Comparison of ENCODE assay signal across 24 mouse cellular contexts in the genomic region with DNA sequence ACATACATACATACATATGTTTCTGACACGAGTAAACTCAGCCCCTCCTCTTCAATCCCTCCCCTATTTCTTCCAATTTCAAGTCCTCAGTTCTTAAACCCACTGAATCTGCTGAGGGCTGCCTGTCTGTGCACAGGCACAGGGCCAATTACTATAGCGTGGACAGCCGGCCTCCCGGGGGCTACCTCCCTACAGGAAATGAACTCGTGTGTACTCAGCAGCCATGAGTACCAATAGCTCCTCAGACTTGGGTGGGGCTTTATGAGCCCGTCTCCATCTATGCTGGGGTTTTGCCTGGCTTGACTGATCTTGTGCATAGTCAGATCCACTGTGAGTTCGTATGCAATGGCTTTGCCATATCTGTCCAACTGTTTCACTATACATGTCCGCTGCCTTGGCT. TPM values are rescaled to one million over a fixed set of nuclear protein-coding genes. Genes with fewer than 3 reads are reported as not detected.
A peak's percentile ranks its signal among the peaks of the same experiment; 100 is the strongest.
DNase-seq lines count a peak whose midpoint lies in the region; ATAC-seq and TF ChIP-seq lines count a peak whose summit lies in the region.
"Had no signal": no experiment of that assay in that cellular context is flagged by ENCODE, and none has a peak within 500 bp of the region (broad histone marks: within the 10 kb centered on the region; RNA-seq: fewer than 3 reads in every experiment).

No protein-coding gene starts in this region.

- no peaks in the 10 kb centered on the region for H3K9me3 ChIP-seq in embryonic facial prominence, embryonic 14.5 days (ENCODE audit: control insufficient read depth, low read length)
- H3K9me3 ChIP-seq in embryonic facial prominence, embryonic 10.5 days: no peaks in the 10 kb centered on the region
- no peaks in the 10 kb centered on the region for H3K9me3 ChIP-seq in lung, embryonic 14.5 days (ENCODE audit: low read depth, low read length)
- no peaks in the 10 kb centered on the region for H3K9me3 ChIP-seq in intestine, embryonic 14.5 days (ENCODE audit: control insufficient read depth, low read length)
- H3K9me3 ChIP-seq in stomach, embryonic 14.5 days (ENCODE audit: control insufficient read depth, low read depth, low read length): no peaks in the 10 kb centered on the region
- H3K9me3 ChIP-seq: forebrain, embryonic 12.5 days; neural tube, embryonic 13.5 days had no signal

- no peak overlapping the region for H3K4me3 ChIP-seq in embryonic facial prominence, embryonic 14.5 days (ENCODE audit: low read depth, low read length)
- no peak overlapping the region for H3K4me3 ChIP-seq in embryonic facial prominence, embryonic 10.5 days
- H3K4me3 ChIP-seq in lung, embryonic 14.5 days (ENCODE audit: low read depth, low read length): no peak overlapping the region
- H3K4me3 ChIP-seq in intestine, embryonic 14.5 days (ENCODE audit: low read depth, low read length): no peak overlapping the region
- no peak overlapping the region for H3K4me3 ChIP-seq in stomach, embryonic 14.5 days (ENCODE audit: low read depth, low read length)
- no peak overlapping the region for H3K4me3 ChIP-seq in layer of hippocampus, adult 2 months
- H3K4me3 ChIP-seq: forebrain, embryonic 12.5 days; neural tube, embryonic 13.5 days had no signal

- no peak overlapping the region for H3K27ac ChIP-seq in embryonic facial prominence, embryonic 14.5 days (replicated peaks; ENCODE audit: low read depth, low read length)
- no peak overlapping the region for H3K27ac ChIP-seq in embryonic facial prominence, embryonic 10.5 days (replicated peaks)
- no peak overlapping the region for H3K27ac ChIP-seq in lung, embryonic 14.5 days (ENCODE audit: low read depth)
- no peak overlapping the region for H3K27ac ChIP-seq in intestine, embryonic 14.5 days (ENCODE audit: low read depth)
- no peak overlapping the region for H3K27ac ChIP-seq in stomach, embryonic 14.5 days (ENCODE audit: low read length)
- no peak overlapping the region for H3K27ac ChIP-seq in layer of hippocampus, adult 2 months
- H3K27ac ChIP-seq: forebrain, embryonic 12.5 days; hindbrain, embryonic 14.5 days; liver, embryonic 14.5 days; neural tube, embryonic 13.5 days had no signal

- no peaks in the 10 kb centered on the region for H3K36me3 ChIP-seq in embryonic facial prominence, embryonic 14.5 days (ENCODE audit: control insufficient read depth, insufficient read depth, low read length)
- no peaks in the 10 kb centered on the region for H3K36me3 ChIP-seq in embryonic facial prominence, embryonic 10.5 days (replicated peaks)
- H3K36me3 ChIP-seq in lung, embryonic 14.5 days (ENCODE audit: insufficient read depth): no peaks in the 10 kb centered on the region
- no peaks in the 10 kb centered on the region for H3K36me3 ChIP-seq in intestine, embryonic 14.5 days (ENCODE audit: control insufficient read depth, insufficient read depth, low read length)
- no peaks in the 10 kb centered on the region for H3K36me3 ChIP-seq in stomach, embryonic 14.5 days (ENCODE audit: control insufficient read depth, insufficient read depth, low read length)
- H3K36me3 ChIP-seq: forebrain, embryonic 12.5 days; neural tube, embryonic 13.5 days had no signal

- H3K4me1 ChIP-seq in embryonic facial prominence, embryonic 14.5 days (ENCODE audit: control insufficient read depth, insufficient read depth, low read length): no peaks in the 10 kb centered on the region
- peaks cover 3% of the 10 kb centered on the region; the same call in 1 of the 2 replicates for H3K4me1 ChIP-seq in embryonic facial prominence, embryonic 10.5 days
- 0 out of 2 replicates have a peak, but pooled peaks cover 4% of the 10 kb centered on the region for H3K4me1 ChIP-seq in lung, embryonic 14.5 days (ENCODE audit: insufficient read depth)
- H3K4me1 ChIP-seq in intestine, embryonic 14.5 days (replicated peaks; ENCODE audit: control insufficient read depth, insufficient read depth, low read length): peaks cover 4% of the 10 kb centered on the region; the same call in 1 of the 2 replicates
- peaks cover 4% of the 10 kb centered on the region for H3K4me1 ChIP-seq in stomach, embryonic 14.5 days (ENCODE audit: control insufficient read depth, insufficient read depth, low read length)
- H3K4me1 ChIP-seq: forebrain, embryonic 12.5 days; neural tube, embryonic 13.5 days had no signal

- no peak overlapping the region for H3K4me2 ChIP-seq in embryonic facial prominence, embryonic 14.5 days (ENCODE audit: low read depth, low read length)
- H3K4me2 ChIP-seq in lung, embryonic 14.5 days: no peak overlapping the region
- H3K4me2 ChIP-seq in intestine, embryonic 14.5 days (ENCODE audit: low read length): no peak overlapping the region
- no peak overlapping the region for H3K4me2 ChIP-seq in stomach, embryonic 14.5 days (replicated peaks; ENCODE audit: low read depth, low read length)
- H3K4me2 ChIP-seq: forebrain, embryonic 12.5 days; hindbrain, embryonic 14.5 days; neural tube, embryonic 13.5 days had no signal

- no peaks in the 10 kb centered on the region for H3K27me3 ChIP-seq in embryonic facial prominence, embryonic 14.5 days (replicated peaks; ENCODE audit: control insufficient read depth, insufficient read depth, low read length)
- H3K27me3 ChIP-seq in embryonic facial prominence, embryonic 10.5 days (replicated peaks; ENCODE audit: low read depth, poor library complexity, severe bottlenecking): no peaks in the 10 kb centered on the region
- H3K27me3 ChIP-seq in lung, embryonic 14.5 days (ENCODE audit: insufficient read depth, low read length): no peaks in the 10 kb centered on the region
- H3K27me3 ChIP-seq in intestine, embryonic 14.5 days (replicated peaks; ENCODE audit: control insufficient read depth, insufficient read depth, low read length): no peaks in the 10 kb centered on the region
- H3K27me3 ChIP-seq in stomach, embryonic 14.5 days (ENCODE audit: control insufficient read depth, insufficient read depth, low read length): no peaks in the 10 kb centered on the region
- H3K27me3 ChIP-seq: forebrain, embryonic 12.5 days had no signal

- no peak for ATAC-seq in embryonic facial prominence, embryonic 14.5 days (ENCODE audit: low read depth)
- no peak for ATAC-seq in lung, embryonic 14.5 days (ENCODE audit: insufficient read depth)
- no peak for ATAC-seq in intestine, embryonic 14.5 days (replicated peaks; ENCODE audit: low FRiP score, low TSS enrichment, low read depth)
- ATAC-seq in stomach, embryonic 14.5 days (ENCODE audit: insufficient number of reproducible peaks, insufficient read depth, low FRiP score, low read depth): peak; percentile 63; the same call in 1 of the 2 replicates

- TF ChIP-seq CTCF in lung, embryonic 14.5 days (IDR thresholded peaks at IDR 0.05; ENCODE audit: low read depth): no peak
- no peak for TF ChIP-seq CTCF in layer of hippocampus, adult 2 months (conservative IDR thresholded peaks at IDR 0.05)

- 0 out of 2 replicates have a peak overlapping the region, but pooled peaks have one; percentile 19 for H3K9ac ChIP-seq in embryonic facial prominence, embryonic 14.5 days (ENCODE audit: low read depth, low read length)
- H3K9ac ChIP-seq in lung, embryonic 14.5 days: no peak overlapping the region
- no peak overlapping the region for H3K9ac ChIP-seq in intestine, embryonic 14.5 days (ENCODE audit: low read length)
- H3K9ac ChIP-seq in stomach, embryonic 14.5 days (replicated peaks; ENCODE audit: low read depth, low read length): no peak overlapping the region
- H3K9ac ChIP-seq: forebrain, embryonic 12.5 days; hindbrain, embryonic 14.5 days; liver, embryonic 14.5 days; neural tube, embryonic 13.5 days had no signal

- 51% methylated on average over 8 of the region's 8 CpGs for WGBS in embryonic facial prominence, embryonic 14.5 days
- WGBS in embryonic facial prominence, embryonic 10.5 days: 78% methylated on average over 8 of the region's 8 CpGs
- WGBS in lung, embryonic 14.5 days: 40% methylated on average over 8 of the region's 8 CpGs
- WGBS in intestine, embryonic 14.5 days: 46% methylated on average over 8 of the region's 8 CpGs
- WGBS in stomach, embryonic 14.5 days: 38% methylated on average over 8 of the region's 8 CpGs

- DNase-seq in embryonic facial prominence, embryonic 14.5 days (ENCODE audit: low spot score): peak; percentile 19
- no peak for DNase-seq in embryonic facial prominence, embryonic 10.5 days (ENCODE audit: low spot score)
- DNase-seq in lung, embryonic 14.5 days: peak; percentile 44
- no peak for DNase-seq in lung, postnatal 25 days (ENCODE audit: low spot score)
- peak; percentile 57 for DNase-seq in intestine, embryonic 14.5 days (ENCODE audit: low spot score)
- DNase-seq in gastrocnemius, adult 8-10 months (ENCODE audit: low spot score in 2 of 2): no peak
- no peak for DNase-seq in layer of hippocampus, adult 2 months (ENCODE audit: low spot score in 2 of 2)
- DNase-seq: adrenal gland, postnatal 25 days; cerebellum, adult 18-20 months; cerebellum, postnatal 36 days; gastrocnemius, postnatal 10 days; heart, adult 18-20 months; heart, postnatal 10 days; kidney, adult 11 months; kidney, postnatal 10 days; layer of hippocampus, adult 9-11 months; midbrain, embryonic 14.5 days; thymus, postnatal 14 days had no signal

RNA-seq across cellular contexts. Expression of gene Vwf, which starts 7.2 kb away (rescaled TPM):
- polyA plus RNA-seq in embryonic facial prominence, embryonic 14.5 days (2014; fragmentation: Nextera tagmentation; extraction: Ambion mirVana): 13.4 and 16.0 TPM in 2 replicates
- 5.5 and 8.6 TPM in 2 replicates for polyA plus RNA-seq in embryonic facial prominence, embryonic 10.5 days (2016; fragmentation: Nextera tagmentation; extraction: Ambion mirVana)
- polyA plus RNA-seq in lung, embryonic 14.5 days (2014; fragmentation: Nextera tagmentation; extraction: Ambion mirVana): 17.7 and 20.4 TPM in 2 replicates
- polyA plus RNA-seq in intestine, embryonic 14.5 days (2014; fragmentation: Nextera tagmentation; extraction: Ambion mirVana): 10.3 and 14.1 TPM in 2 replicates
- 7.5 and 9.8 TPM in 2 replicates for polyA plus RNA-seq in stomach, embryonic 14.5 days (2014; fragmentation: Nextera tagmentation; extraction: Ambion mirVana)
- 10 to 100 TPM; 13.4 to 20.8 (median 15.4) TPM for total RNA-seq in gastrocnemius, adult 8-10 months (2022)
- total RNA-seq in layer of hippocampus, adult 2 months (2021): 10 to 100 TPM; 13.2 to 23.5 TPM
- total RNA-seq: CH12.LX had no signal

RNA-seq across cellular contexts. Expression of gene Cd9, which starts 44.8 kb away (rescaled TPM):
- polyA plus RNA-seq in embryonic facial prominence, embryonic 14.5 days (2014; fragmentation: Nextera tagmentation; extraction: Ambion mirVana): 241 and 245 TPM in 2 replicates
- polyA plus RNA-seq in embryonic facial prominence, embryonic 10.5 days (2016; fragmentation: Nextera tagmentation; extraction: Ambion mirVana): 33.0 and 36.2 TPM in 2 replicates
- 128 TPM in 2 replicates for polyA plus RNA-seq in lung, embryonic 14.5 days (2014; fragmentation: Nextera tagmentation; extraction: Ambion mirVana)
- polyA plus RNA-seq in intestine, embryonic 14.5 days (2014; fragmentation: Nextera tagmentation; extraction: Ambion mirVana): 162 and 185 TPM in 2 replicates
- 286 and 302 TPM in 2 replicates for polyA plus RNA-seq in stomach, embryonic 14.5 days (2014; fragmentation: Nextera tagmentation; extraction: Ambion mirVana)
- total RNA-seq in gastrocnemius, adult 8-10 months (2022): 10 to 100 TPM; 10.5 to 19.3 (median 15.0) TPM
- 10 to 100 TPM; 57.1 to 60.0 TPM for total RNA-seq in layer of hippocampus, adult 2 months (2021)

Comparison
In these comparisons a context has a peak if more than half of its experiments do, and no peak if none do; other contexts are left out.
1. DNase-seq: peak in embryonic facial prominence, embryonic 14.5 days (single experiment), lung, embryonic 14.5 days (single experiment) and intestine, embryonic 14.5 days (single experiment); none in embryonic facial prominence, embryonic 10.5 days (single experiment), lung, postnatal 25 days (single experiment), gastrocnemius, adult 8-10 months (0 of 2) and layer of hippocampus, adult 2 months (0 of 2).